ENCODE assay signal across 15 mouse cellular contexts in the genomic region with DNA sequence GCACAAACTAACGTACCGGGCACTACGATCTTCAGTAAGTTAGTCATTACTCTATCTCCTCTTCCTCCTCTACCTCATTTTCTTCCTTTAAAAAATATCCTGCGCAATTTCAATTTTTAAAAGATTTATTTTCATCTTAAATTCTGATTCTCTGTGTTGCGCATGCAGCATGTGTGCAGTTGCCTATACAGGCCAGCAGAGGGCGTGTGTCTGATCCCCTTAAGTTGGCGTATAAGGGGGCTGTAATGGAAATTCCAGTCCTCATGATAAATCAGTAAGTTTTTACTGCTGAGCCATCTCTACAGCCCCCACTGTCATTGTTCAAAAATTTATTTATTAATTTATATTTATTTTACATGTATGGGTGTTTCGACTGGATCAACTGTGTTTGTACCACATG. TPM values are rescaled to one million over a fixed set of nuclear protein-coding genes. Genes with fewer than 3 reads are reported as not detected.
DNase-seq lines count a peak whose midpoint lies in the region; ATAC-seq and TF ChIP-seq lines count a peak whose summit lies in the region.
"Had no signal": no experiment of that assay in that cellular context is flagged by ENCODE, and none has a peak within 500 bp of the region (broad histone marks: within the 10 kb centered on the region; RNA-seq: fewer than 3 reads in every experiment).

No protein-coding gene starts in this region.

- no peaks in the 10 kb centered on the region for H3K27me3 ChIP-seq in kidney, postnatal 0 days (ENCODE audit: insufficient read depth, low read length)
- no peaks in the 10 kb centered on the region for H3K27me3 ChIP-seq in kidney, embryonic 15.5 days
- no peaks in the 10 kb centered on the region for H3K27me3 ChIP-seq in thymus, adult 2 months (ENCODE audit: control insufficient read depth, insufficient read depth, low read length)
- no peaks in the 10 kb centered on the region for H3K27me3 ChIP-seq in stomach, postnatal 0 days (ENCODE audit: control insufficient read depth, insufficient read depth, low read length)
- H3K27me3 ChIP-seq: embryonic facial prominence, embryonic 15.5 days; liver, embryonic 15.5 days; midbrain, embryonic 13.5 days had no signal

- no peak for DNase-seq in kidney, postnatal 0 days (ENCODE audit: low spot score)
- peak; percentile 38 for DNase-seq in thymus, postnatal 0 days (ENCODE audit: low spot score)
- no peak for DNase-seq in thymus, adult 2 months
- DNase-seq in R1 (ENCODE audit: low read depth, low spot score), result peak; percentile 74
- DNase-seq in stomach, postnatal 0 days (ENCODE audit: low spot score), result no peak
- no peak for DNase-seq in left cerebral cortex, adult 11 months (ENCODE audit: low spot score)
- DNase-seq: adrenal gland, postnatal 36 days; cerebellum, adult 9-11 months; heart, adult 11 months; heart, postnatal 4 days; kidney, adult 9 months had no signal

- no peak overlapping the region for H3K4me3 ChIP-seq in kidney, postnatal 0 days (replicated peaks; ENCODE audit: low read depth, low read length)
- H3K4me3 ChIP-seq in kidney, embryonic 15.5 days (replicated peaks), result no peak overlapping the region
- H3K4me3 ChIP-seq in thymus, adult 2 months (ENCODE audit: control insufficient read depth, insufficient read depth, low read length), result no peak overlapping the region
- H3K4me3 ChIP-seq in stomach, postnatal 0 days (ENCODE audit: low read depth, low read length), result no peak overlapping the region
- H3K4me3 ChIP-seq: embryonic facial prominence, embryonic 15.5 days; liver, embryonic 15.5 days; midbrain, embryonic 13.5 days had no signal

- no peak overlapping the region for H3K27ac ChIP-seq in kidney, postnatal 0 days
- H3K27ac ChIP-seq in kidney, embryonic 15.5 days, result no peak overlapping the region
- no peak overlapping the region for H3K27ac ChIP-seq in thymus, adult 2 months (ENCODE audit: control insufficient read depth, insufficient read depth, low read length)
- no peak overlapping the region for H3K27ac ChIP-seq in stomach, postnatal 0 days (replicated peaks)
- H3K27ac ChIP-seq: embryonic facial prominence, embryonic 15.5 days; liver, embryonic 15.5 days; midbrain, embryonic 13.5 days had no signal

- peak; percentile 60 for TF ChIP-seq CTCF in kidney, postnatal 0 days (IDR thresholded peaks at IDR 0.05; ENCODE audit: low read depth)
- no peak for TF ChIP-seq CTCF in thymus, adult 2 months (IDR thresholded peaks at IDR 0.05; ENCODE audit: borderline replicate concordance, control insufficient read depth, extremely low read depth, insufficient read depth, low read length, poor library complexity)
- TF ChIP-seq CTCF in stomach, postnatal 0 days (IDR thresholded peaks at IDR 0.05; ENCODE audit: low read depth), result peak; percentile 56

- no peak overlapping the region for H3K4me2 ChIP-seq in kidney, postnatal 0 days (ENCODE audit: low read length)
- no peak overlapping the region for H3K4me2 ChIP-seq in kidney, embryonic 15.5 days
- H3K4me2 ChIP-seq in stomach, postnatal 0 days (replicated peaks; ENCODE audit: low read depth), result no peak overlapping the region
- H3K4me2 ChIP-seq: embryonic facial prominence, embryonic 15.5 days; liver, embryonic 15.5 days; midbrain, embryonic 13.5 days had no signal

- no peaks in the 10 kb centered on the region for H3K36me3 ChIP-seq in kidney, postnatal 0 days (ENCODE audit: insufficient read depth, low read length)
- H3K36me3 ChIP-seq in kidney, embryonic 15.5 days, result no peaks in the 10 kb centered on the region
- H3K36me3 ChIP-seq in thymus, adult 2 months (ENCODE audit: control insufficient read depth, insufficient read depth, low read length), result no peaks in the 10 kb centered on the region
- H3K36me3 ChIP-seq in stomach, postnatal 0 days (ENCODE audit: control insufficient read depth, insufficient read depth, low read length), result no peaks in the 10 kb centered on the region
- H3K36me3 ChIP-seq: embryonic facial prominence, embryonic 15.5 days; liver, embryonic 15.5 days; midbrain, embryonic 13.5 days had no signal

- no peak for ATAC-seq in kidney, postnatal 0 days (replicated peaks; ENCODE audit: low FRiP score, low read depth)
- ATAC-seq in kidney, embryonic 15.5 days (replicated peaks; ENCODE audit: low FRiP score), result no peak
- ATAC-seq in stomach, postnatal 0 days (ENCODE audit: low FRiP score, low TSS enrichment), result no peak
- ATAC-seq: midbrain, embryonic 13.5 days had no signal

- H3K9me3 ChIP-seq in kidney, postnatal 0 days (replicated peaks; ENCODE audit: low read length), result no peaks in the 10 kb centered on the region
- no peaks in the 10 kb centered on the region for H3K9me3 ChIP-seq in kidney, embryonic 15.5 days (replicated peaks)
- no peaks in the 10 kb centered on the region for H3K9me3 ChIP-seq in stomach, postnatal 0 days (ENCODE audit: control insufficient read depth, low read length)
- H3K9me3 ChIP-seq: embryonic facial prominence, embryonic 15.5 days; liver, embryonic 15.5 days; midbrain, embryonic 13.5 days had no signal

- no peaks in the 10 kb centered on the region for H3K4me1 ChIP-seq in kidney, postnatal 0 days (replicated peaks; ENCODE audit: insufficient read depth, low read length)
- 0 out of 2 replicates have a peak, but pooled peaks cover 2% of the 10 kb centered on the region for H3K4me1 ChIP-seq in kidney, embryonic 15.5 days
- H3K4me1 ChIP-seq in thymus, adult 2 months (replicated peaks; ENCODE audit: control insufficient read depth, insufficient read depth, low read length), result no peaks in the 10 kb centered on the region
- no peaks in the 10 kb centered on the region for H3K4me1 ChIP-seq in stomach, postnatal 0 days (replicated peaks; ENCODE audit: control insufficient read depth, insufficient read depth)
- H3K4me1 ChIP-seq: embryonic facial prominence, embryonic 15.5 days had no signal

- TF ChIP-seq EP300 in stomach, postnatal 0 days (optimal IDR thresholded peaks at IDR 0.05), result no peak

- no peak for TF ChIP-seq POLR2A in thymus, adult 2 months (IDR thresholded peaks at IDR 0.05; ENCODE audit: control insufficient read depth, extremely low read depth, insufficient read depth, low read length, poor library complexity)

- 73% methylated on average over 8 of the region's 8 CpGs for WGBS in kidney, postnatal 0 days
- WGBS in kidney, embryonic 15.5 days, result 73% methylated on average over 8 of the region's 8 CpGs
- 87% methylated on average over 8 of the region's 8 CpGs for WGBS in thymus, adult 2 months
- 75% methylated on average over 8 of the region's 8 CpGs for WGBS in stomach, postnatal 0 days

- no peak overlapping the region for H3K9ac ChIP-seq in kidney, postnatal 0 days (ENCODE audit: low read depth, low read length)
- no peak overlapping the region for H3K9ac ChIP-seq in kidney, embryonic 15.5 days
- H3K9ac ChIP-seq in stomach, postnatal 0 days (ENCODE audit: low read length), result no peak overlapping the region
- H3K9ac ChIP-seq: embryonic facial prominence, embryonic 15.5 days; liver, embryonic 15.5 days; midbrain, embryonic 13.5 days had no signal

RNA-seq across cellular contexts. Expression of gene Olfr1423, which starts 25.4 kb away (rescaled TPM):
- polyA plus RNA-seq in kidney, postnatal 0 days (2015; fragmentation: Nextera tagmentation; extraction: Ambion mirVana), result not detected in 2 replicates
- not detected in 2 replicates for polyA plus RNA-seq in kidney, embryonic 15.5 days (2015; fragmentation: Nextera tagmentation; extraction: Ambion mirVana)
- polyA plus RNA-seq in thymus, postnatal 0 days (2015; fragmentation: Nextera tagmentation; extraction: Ambion mirVana), result not detected in 2 replicates
- polyA plus RNA-seq in thymus, adult 2 months (2012; rRNA removed), result not detected in 2 replicates
- polyA plus RNA-seq in stomach, postnatal 0 days (2015; fragmentation: Nextera tagmentation; extraction: Ambion mirVana), result not detected in 2 replicates
- polyA plus RNA-seq: embryonic facial prominence, embryonic 15.5 days; midbrain, embryonic 13.5 days had no signal

RNA-seq across cellular contexts. Expression of gene Olfr1424, which starts 46.8 kb away (rescaled TPM):
- polyA plus RNA-seq in kidney, postnatal 0 days (2015; fragmentation: Nextera tagmentation; extraction: Ambion mirVana), result not detected in 2 replicates
- not detected in 2 replicates for polyA plus RNA-seq in kidney, embryonic 15.5 days (2015; fragmentation: Nextera tagmentation; extraction: Ambion mirVana)
- polyA plus RNA-seq in thymus, postnatal 0 days (2015; fragmentation: Nextera tagmentation; extraction: Ambion mirVana), result not detected in 2 replicates
- polyA plus RNA-seq in thymus, adult 2 months (2012; rRNA removed), result not detected in 2 replicates
- not detected in 2 replicates for polyA plus RNA-seq in stomach, postnatal 0 days (2015; fragmentation: Nextera tagmentation; extraction: Ambion mirVana)
- polyA plus RNA-seq: embryonic facial prominence, embryonic 15.5 days; liver, embryonic 15.5 days; midbrain, embryonic 13.5 days had no signal

RNA-seq across cellular contexts. Expression of gene Osbp, which starts 50.0 kb away (rescaled TPM):
- 6.1 and 6.2 TPM in 2 replicates for polyA plus RNA-seq in kidney, postnatal 0 days (2015; fragmentation: Nextera tagmentation; extraction: Ambion mirVana)
- 3.9 and 4.2 TPM in 2 replicates for polyA plus RNA-seq in kidney, embryonic 15.5 days (2015; fragmentation: Nextera tagmentation; extraction: Ambion mirVana)
- 5.4 and 6.5 TPM in 2 replicates for polyA plus RNA-seq in thymus, postnatal 0 days (2015; fragmentation: Nextera tagmentation; extraction: Ambion mirVana)
- 23.0 and 24.5 TPM in 2 replicates for polyA plus RNA-seq in thymus, adult 2 months (2012; rRNA removed)
- polyA plus RNA-seq in stomach, postnatal 0 days (2015; fragmentation: Nextera tagmentation; extraction: Ambion mirVana), result 4.3 and 4.5 TPM in 2 replicates

Comparison
In these comparisons a context has a peak if more than half of its experiments do, and no peak if none do; other contexts are left out.
1. DNase-seq: peak in thymus, postnatal 0 days (single experiment) and R1 (single experiment); none in kidney, postnatal 0 days (single experiment), thymus, adult 2 months (single experiment), stomach, postnatal 0 days (single experiment) and left cerebral cortex, adult 11 months (single experiment).